ENCODE assay signal across 17 mouse cellular contexts in the genomic region with DNA sequence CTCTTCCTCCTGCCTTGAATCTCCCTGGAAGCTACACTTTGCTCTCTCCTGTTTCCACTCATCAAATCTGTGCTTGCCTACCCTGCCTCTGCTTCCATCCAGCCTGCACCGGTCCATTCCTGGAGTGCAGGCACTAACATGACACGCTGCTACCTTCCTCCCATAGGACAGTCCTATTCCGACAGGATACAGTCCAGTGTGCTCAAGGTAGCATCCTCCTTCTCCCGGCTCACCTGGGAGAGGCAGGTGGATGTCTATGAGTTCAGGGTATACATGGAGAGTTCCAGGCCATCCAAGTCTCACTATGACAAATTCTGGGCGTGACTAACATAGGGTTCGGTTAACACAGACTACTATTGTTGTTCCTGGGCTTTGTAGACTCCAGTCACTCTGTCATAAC.
"Had no signal": no experiment of that assay in that cellular context is flagged by ENCODE, and none has a peak within 500 bp of the region (broad histone marks: within the 10 kb centered on the region; RNA-seq: fewer than 3 reads in every experiment).

No protein-coding gene starts in this region.

- H3K36me3 ChIP-seq: limb, embryonic 12.5 days; limb, embryonic 15.5 days; liver, embryonic 13.5 days had no signal

- H3K9ac ChIP-seq: limb, embryonic 12.5 days; limb, embryonic 15.5 days; liver, embryonic 13.5 days had no signal

- ATAC-seq: midbrain, embryonic 16.5 days had no signal

- H3K4me3 ChIP-seq: limb, embryonic 12.5 days; limb, embryonic 15.5 days; liver, embryonic 13.5 days; myocyte had no signal

- H3K9me3 ChIP-seq: limb, embryonic 12.5 days; limb, embryonic 15.5 days; liver, embryonic 13.5 days had no signal

- H3K4me2 ChIP-seq: limb, embryonic 12.5 days; limb, embryonic 15.5 days; liver, embryonic 13.5 days; midbrain, embryonic 11.5 days had no signal

- H3K27me3 ChIP-seq: limb, embryonic 15.5 days had no signal

- DNase-seq: left cerebral cortex, postnatal 4 days; liver, embryonic 13.5 days; lung, adult 2 months; lung, postnatal 14 days; lung, postnatal 4 days; right cerebral cortex, adult 18-20 months; right cerebral cortex, postnatal 14 days; right cerebral cortex, postnatal 4 days; thymus, adult 2 months; thymus, postnatal 14 days; thymus, postnatal 4 days had no signal

- H3K4me1 ChIP-seq: liver, embryonic 13.5 days had no signal

- H3K27ac ChIP-seq: limb, embryonic 12.5 days; limb, embryonic 15.5 days; liver, embryonic 13.5 days; stomach, postnatal 0 days had no signal
